Mouse (Mus musculus) stomach, adult 2 months (tissue): Measurements from ENCODE around the gene Lmo7. TPM values are rescaled to one million over a fixed set of nuclear protein-coding genes. Genes with fewer than 3 reads are reported as not detected.

Experiments used
- polyA plus RNA-seq: library from polyadenylated mRNA; depleted of rRNA; stranded (reverse); fragments of >200 nt; gene quantifications from 2 replicates; pipeline ENCODE4 v1.2.3, GENCODE M21; 2012; rRNA removed

Lmo7 gene
- 46.0 and 56.5 TPM in 2 replicates for polyA plus RNA-seq

GRCm38 (mm10) chr14:101729237-101729971 is at the start of gene Lmo7, which contains the start of gene Gm9922:
Lmo7 (plus strand) TSS chr14:101729957.
Gm9922 (minus strand) TSS chr14:101729814.

Other genes with a start within 250 kb of the Lmo7 start
- 1.8 and 1.9 TPM in 2 replicates for gene Tbc1d4, start 120.8 kb upstream of the Lmo7 start, polyA plus RNA-seq
- 7.8 and 8.3 TPM in 2 replicates for gene Commd6, start 89.3 kb upstream of the Lmo7 start, polyA plus RNA-seq
- 4.5 and 6.5 TPM in 2 replicates for gene Uchl3, start 76.0 kb upstream of the Lmo7 start, polyA plus RNA-seq
- 1.7 and 2.9 TPM in 2 replicates for gene Gm9922, start 143 bp upstream of the Lmo7 start, polyA plus RNA-seq